ENCODE assay signal across 19 mouse cellular contexts in genomic region chr9:63685352-63685751, GRCm38 (mm10).
A peak's percentile ranks its signal among the peaks of the same experiment; 100 is the strongest.
DNase-seq lines count a peak whose midpoint lies in the region; ATAC-seq and TF ChIP-seq lines count a peak whose summit lies in the region.
"Had no signal": no experiment of that assay in that cellular context is flagged by ENCODE, and none has a peak within 500 bp of the region (broad histone marks: within the 10 kb centered on the region; RNA-seq: fewer than 3 reads in every experiment).

No protein-coding gene starts in this region.

- ATAC-seq in heart, embryonic 12.5 days (ENCODE audit: insufficient number of reproducible peaks, low FRiP score): no peak
- no peak for ATAC-seq in heart, embryonic 15.5 days (replicated peaks; ENCODE audit: insufficient number of reproducible peaks, insufficient read depth, low FRiP score, low read depth)
- peak; percentile 63 for ATAC-seq in heart, postnatal 0 days (ENCODE audit: insufficient read depth, low read depth)
- ATAC-seq: forebrain, embryonic 13.5 days; forebrain, embryonic 15.5 days had no signal

- peaks cover 40% of the 10 kb centered on the region for H3K4me1 ChIP-seq in heart, embryonic 12.5 days (replicated peaks)
- peaks cover 27% of the 10 kb centered on the region for H3K4me1 ChIP-seq in heart, embryonic 15.5 days (replicated peaks)
- H3K4me1 ChIP-seq in heart, adult 2 months (ENCODE audit: control insufficient read depth, insufficient read depth, low read length): peaks cover 3% of the 10 kb centered on the region
- peaks cover 9% of the 10 kb centered on the region for H3K4me1 ChIP-seq in heart, postnatal 0 days (ENCODE audit: control insufficient read depth, insufficient read depth)
- H3K4me1 ChIP-seq: forebrain, embryonic 13.5 days; forebrain, embryonic 15.5 days had no signal

- intact Hi-C loops in heart, postnatal 14 days (cut with DNase I): no loop called here
- intact Hi-C loops in heart, adult 2 months (cut with DNase I): no loop called here

- H3K27me3 ChIP-seq in heart, embryonic 12.5 days (replicated peaks): no peaks in the 10 kb centered on the region
- no peaks in the 10 kb centered on the region for H3K27me3 ChIP-seq in heart, embryonic 15.5 days
- no peaks in the 10 kb centered on the region for H3K27me3 ChIP-seq in heart, adult 2 months (ENCODE audit: control insufficient read depth, insufficient read depth, low read length)
- no peaks in the 10 kb centered on the region for H3K27me3 ChIP-seq in heart, postnatal 0 days (ENCODE audit: control insufficient read depth, insufficient read depth, low read length)
- H3K27me3 ChIP-seq: embryonic facial prominence, embryonic 12.5 days; forebrain, embryonic 13.5 days; forebrain, embryonic 15.5 days had no signal

- no peak overlapping the region for H3K4me3 ChIP-seq in heart, embryonic 12.5 days
- no peak overlapping the region for H3K4me3 ChIP-seq in heart, embryonic 15.5 days
- no peak overlapping the region for H3K4me3 ChIP-seq in heart, adult 2 months
- H3K4me3 ChIP-seq in heart, postnatal 0 days (ENCODE audit: low read depth, low read length): no peak overlapping the region
- H3K4me3 ChIP-seq: embryonic facial prominence, embryonic 10.5 days; embryonic facial prominence, embryonic 12.5 days; forebrain, embryonic 13.5 days; forebrain, embryonic 15.5 days had no signal

- 38% methylated on average over 5 of the region's 5 CpGs for WGBS in heart, embryonic 12.5 days
- WGBS in heart, embryonic 15.5 days: 34% methylated on average over 5 of the region's 5 CpGs
- WGBS in heart, adult 2 months: 71% methylated on average over 5 of the region's 5 CpGs
- WGBS in heart, postnatal 0 days: 33% methylated on average over 5 of the region's 5 CpGs

- H3K36me3 ChIP-seq in heart, embryonic 12.5 days: no peaks in the 10 kb centered on the region
- no peaks in the 10 kb centered on the region for H3K36me3 ChIP-seq in heart, embryonic 15.5 days
- no peaks in the 10 kb centered on the region for H3K36me3 ChIP-seq in heart, adult 2 months (ENCODE audit: control insufficient read depth, insufficient read depth, low read length)
- H3K36me3 ChIP-seq in heart, postnatal 0 days (replicated peaks; ENCODE audit: control insufficient read depth, insufficient read depth, low read length): no peaks in the 10 kb centered on the region; the same call in 1 of the 2 replicates
- H3K36me3 ChIP-seq: forebrain, embryonic 15.5 days had no signal

- no peak for TF ChIP-seq POLR2A in heart, adult 2 months (IDR thresholded peaks at IDR 0.05; ENCODE audit: insufficient read depth, low read depth, low read length)

- no peak overlapping the region for H3K9ac ChIP-seq in heart, embryonic 12.5 days
- no peak overlapping the region for H3K9ac ChIP-seq in heart, embryonic 15.5 days
- H3K9ac ChIP-seq in heart, adult 2 months (ENCODE audit: low read depth, low read length): no peak overlapping the region
- H3K9ac ChIP-seq in heart, postnatal 0 days (replicated peaks; ENCODE audit: low read depth, low read length): no peak overlapping the region
- H3K9ac ChIP-seq: embryonic facial prominence, embryonic 12.5 days; forebrain, embryonic 13.5 days; forebrain, embryonic 15.5 days had no signal

- H3K4me2 ChIP-seq in heart, embryonic 12.5 days: no peak overlapping the region
- H3K4me2 ChIP-seq in heart, embryonic 15.5 days: no peak overlapping the region
- no peak overlapping the region for H3K4me2 ChIP-seq in heart, postnatal 0 days (ENCODE audit: low read depth, low read length)
- H3K4me2 ChIP-seq: embryonic facial prominence, embryonic 12.5 days; forebrain, embryonic 13.5 days; forebrain, embryonic 15.5 days had no signal

- no peak for DNase-seq in heart, postnatal 14 days
- no peak for DNase-seq in heart, adult 2 months
- DNase-seq in heart, postnatal 0 days (ENCODE audit: low spot score): peak; percentile 16
- no peak for DNase-seq in heart, adult 11 months
- no peak for DNase-seq in ovary, postnatal 36 days (ENCODE audit: low spot score)
- DNase-seq: adrenal gland, adult 8-10 months; adrenal gland, postnatal 14 days; adrenal gland, postnatal 36 days; cerebellum, adult 11-12 months; cerebellum, adult 2 months; cerebellum, adult 9-10 months; cerebellum, postnatal 10 days; cerebellum, postnatal 25 days had no signal

- no peaks in the 10 kb centered on the region; the same call in 1 of the 2 replicates for H3K79me2 ChIP-seq in heart, adult 2 months (replicated peaks; ENCODE audit: control insufficient read depth, insufficient read depth, low read length)

- no peaks in the 10 kb centered on the region for H3K9me3 ChIP-seq in heart, embryonic 12.5 days (replicated peaks)
- no peaks in the 10 kb centered on the region for H3K9me3 ChIP-seq in heart, embryonic 15.5 days (replicated peaks)
- no peaks in the 10 kb centered on the region for H3K9me3 ChIP-seq in heart, postnatal 0 days (replicated peaks; ENCODE audit: control insufficient read depth, low read length)
- H3K9me3 ChIP-seq: forebrain, embryonic 15.5 days had no signal

- TF ChIP-seq EP300 in heart, adult 2 months (IDR thresholded peaks at IDR 0.05; ENCODE audit: insufficient read depth, low read depth, low read length): no peak
- no peak for TF ChIP-seq EP300 in heart, postnatal 0 days (IDR thresholded peaks at IDR 0.05; ENCODE audit: low read depth)

- peak overlapping the region; percentile 60 for H3K27ac ChIP-seq in heart, embryonic 12.5 days (ENCODE audit: poor library complexity, severe bottlenecking)
- peak overlapping the region; percentile 4; the same call in 1 of the 2 replicates for H3K27ac ChIP-seq in heart, embryonic 15.5 days
- H3K27ac ChIP-seq in heart, adult 2 months: no peak overlapping the region
- H3K27ac ChIP-seq in heart, postnatal 0 days (ENCODE audit: low read depth): no peak overlapping the region
- H3K27ac ChIP-seq: embryonic facial prominence, embryonic 10.5 days; embryonic facial prominence, embryonic 12.5 days; forebrain, embryonic 13.5 days; forebrain, embryonic 15.5 days had no signal

- no peak for TF ChIP-seq CTCF in heart, adult 2 months (IDR thresholded peaks at IDR 0.05)
- TF ChIP-seq CTCF in heart, postnatal 0 days (IDR thresholded peaks at IDR 0.05; ENCODE audit: low read depth): no peak

Comparison
In these comparisons a context has a peak if more than half of its experiments do, and no peak if none do; other contexts are left out.
1. H3K27ac ChIP-seq: peak in heart, embryonic 12.5 days (single experiment) and heart, embryonic 15.5 days (single experiment); none in heart, adult 2 months (single experiment) and heart, postnatal 0 days (single experiment).